16 mouse cellular contexts compared by ENCODE assay signal in the genomic region with DNA sequence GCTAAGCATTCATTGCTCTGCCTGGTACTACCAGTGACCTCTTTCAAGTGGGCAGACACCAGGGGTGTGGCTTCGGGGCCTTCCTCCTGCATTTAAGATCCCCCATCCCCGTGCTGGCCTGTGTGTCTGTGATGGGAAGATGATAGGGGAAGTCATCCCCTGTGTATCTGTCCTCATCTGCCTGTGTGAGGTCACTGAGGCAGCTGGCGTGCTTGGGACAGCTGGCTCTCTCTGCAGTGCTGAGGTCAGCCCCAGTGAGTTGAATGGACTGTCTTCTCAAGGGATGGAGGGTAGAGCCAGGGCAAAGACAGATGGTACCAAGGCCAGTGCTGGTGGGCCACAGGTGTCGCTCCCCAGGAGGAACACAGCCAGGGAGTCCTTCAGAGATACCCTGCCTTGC.
DNase-seq lines count a peak whose midpoint lies in the region; ATAC-seq lines count a peak whose summit lies in the region.
"Had no signal": no experiment of that assay in that cellular context is flagged by ENCODE, and none has a peak within 500 bp of the region (broad histone marks: within the 10 kb centered on the region; RNA-seq: fewer than 3 reads in every experiment).

No protein-coding gene starts in this region.

- WGBS in hindbrain, embryonic 11.5 days = 36% methylated on average over 4 of the region's 4 CpGs
- 34% methylated on average over 4 of the region's 4 CpGs for WGBS in hindbrain, embryonic 14.5 days
- 43% methylated on average over 4 of the region's 4 CpGs for WGBS in neural tube, embryonic 13.5 days
- 49% methylated on average over 4 of the region's 4 CpGs for WGBS in neural tube, embryonic 15.5 days

- H3K36me3 ChIP-seq in hindbrain, embryonic 11.5 days (ENCODE audit: control insufficient read depth, insufficient read depth, low read length) = no peaks in the 10 kb centered on the region
- H3K36me3 ChIP-seq in hindbrain, embryonic 14.5 days (replicated peaks; ENCODE audit: control insufficient read depth, insufficient read depth) = no peaks in the 10 kb centered on the region
- no peaks in the 10 kb centered on the region for H3K36me3 ChIP-seq in neural tube, embryonic 13.5 days
- H3K36me3 ChIP-seq in neural tube, embryonic 15.5 days = no peaks in the 10 kb centered on the region
- H3K36me3 ChIP-seq: forebrain, embryonic 10.5 days; liver, embryonic 12.5 days had no signal

- peak; percentile 54 for DNase-seq in cerebellum, adult 9-11 months
- no peak for DNase-seq in cerebellum, adult 11-12 months
- DNase-seq in hindbrain, embryonic 11.5 days (ENCODE audit: low spot score) = no peak
- DNase-seq in hindbrain, embryonic 14.5 days (ENCODE audit: low spot score) = no peak
- DNase-seq in skeletal muscle tissue, adult 2 months (ENCODE audit: low read depth, low spot score) = peak; percentile 13
- no peak for DNase-seq in MN1 (ENCODE audit: low spot score)
- DNase-seq: adrenal gland, adult 2 months; kidney, adult 2 months; right cerebral cortex, postnatal 4 days; thymus, adult 2 months had no signal

- no peaks in the 10 kb centered on the region for H3K27me3 ChIP-seq in hindbrain, embryonic 11.5 days (ENCODE audit: control insufficient read depth, insufficient read depth, low read length)
- H3K27me3 ChIP-seq in hindbrain, embryonic 14.5 days (ENCODE audit: control insufficient read depth, insufficient read depth, low read length) = no peaks in the 10 kb centered on the region
- H3K27me3 ChIP-seq in neural tube, embryonic 13.5 days = no peaks in the 10 kb centered on the region
- H3K27me3 ChIP-seq in neural tube, embryonic 15.5 days (replicated peaks) = no peaks in the 10 kb centered on the region

- no peak overlapping the region for H3K9ac ChIP-seq in hindbrain, embryonic 11.5 days (ENCODE audit: low read depth, low read length)
- H3K9ac ChIP-seq in hindbrain, embryonic 14.5 days = no peak overlapping the region
- no peak overlapping the region; the same call in 1 of the 2 replicates for H3K9ac ChIP-seq in neural tube, embryonic 13.5 days
- H3K9ac ChIP-seq in neural tube, embryonic 15.5 days (replicated peaks) = no peak overlapping the region
- H3K9ac ChIP-seq: liver, embryonic 12.5 days had no signal

- peak; percentile 70 for ATAC-seq in hindbrain, embryonic 11.5 days (ENCODE audit: low FRiP score)
- ATAC-seq in hindbrain, embryonic 14.5 days (ENCODE audit: low FRiP score) = no peak
- no peak for ATAC-seq in neural tube, embryonic 13.5 days (ENCODE audit: low read depth)
- ATAC-seq in neural tube, embryonic 15.5 days (ENCODE audit: low FRiP score) = no peak
- ATAC-seq: liver, embryonic 12.5 days; lung, postnatal 0 days had no signal

- no peak overlapping the region for H3K4me2 ChIP-seq in hindbrain, embryonic 11.5 days (replicated peaks; ENCODE audit: low read depth, low read length)
- no peak overlapping the region for H3K4me2 ChIP-seq in hindbrain, embryonic 14.5 days (replicated peaks)
- no peak overlapping the region for H3K4me2 ChIP-seq in neural tube, embryonic 13.5 days
- H3K4me2 ChIP-seq in neural tube, embryonic 15.5 days = no peak overlapping the region
- H3K4me2 ChIP-seq: heart, embryonic 11.5 days; liver, embryonic 12.5 days had no signal

- H3K9me3 ChIP-seq in hindbrain, embryonic 11.5 days (ENCODE audit: control insufficient read depth, low read length) = no peaks in the 10 kb centered on the region
- H3K9me3 ChIP-seq in hindbrain, embryonic 14.5 days (ENCODE audit: control insufficient read depth, low read length) = no peaks in the 10 kb centered on the region
- no peaks in the 10 kb centered on the region for H3K9me3 ChIP-seq in neural tube, embryonic 13.5 days
- no peaks in the 10 kb centered on the region for H3K9me3 ChIP-seq in neural tube, embryonic 15.5 days (replicated peaks)
- H3K9me3 ChIP-seq: forebrain, embryonic 10.5 days; liver, embryonic 12.5 days had no signal

- peaks cover under 1% of the 10 kb centered on the region for H3K4me1 ChIP-seq in hindbrain, embryonic 11.5 days (replicated peaks; ENCODE audit: control insufficient read depth, insufficient read depth, low read length)
- H3K4me1 ChIP-seq in hindbrain, embryonic 14.5 days (replicated peaks; ENCODE audit: control insufficient read depth, insufficient read depth, low read length) = peaks cover 24% of the 10 kb centered on the region
- H3K4me1 ChIP-seq in neural tube, embryonic 13.5 days (replicated peaks) = peaks cover 31% of the 10 kb centered on the region
- H3K4me1 ChIP-seq in neural tube, embryonic 15.5 days = peaks cover 23% of the 10 kb centered on the region
- H3K4me1 ChIP-seq: liver, embryonic 12.5 days had no signal

- no peak overlapping the region for H3K4me3 ChIP-seq in hindbrain, embryonic 11.5 days (ENCODE audit: low read depth, low read length)
- no peak overlapping the region for H3K4me3 ChIP-seq in hindbrain, embryonic 14.5 days (replicated peaks; ENCODE audit: low read length)
- H3K4me3 ChIP-seq in neural tube, embryonic 13.5 days = no peak overlapping the region
- H3K4me3 ChIP-seq in neural tube, embryonic 15.5 days (replicated peaks) = no peak overlapping the region
- H3K4me3 ChIP-seq: forebrain, embryonic 10.5 days; liver, embryonic 12.5 days had no signal

- H3K27ac ChIP-seq in hindbrain, embryonic 11.5 days (ENCODE audit: low read depth, low read length) = no peak overlapping the region
- H3K27ac ChIP-seq in hindbrain, embryonic 14.5 days = no peak overlapping the region
- H3K27ac ChIP-seq in neural tube, embryonic 13.5 days (replicated peaks) = 0 out of 2 replicates have a peak overlapping the region, but pooled peaks have one; percentile 18
- H3K27ac ChIP-seq in neural tube, embryonic 15.5 days (replicated peaks) = no peak overlapping the region
- H3K27ac ChIP-seq: forebrain, embryonic 10.5 days; liver, embryonic 12.5 days had no signal

Comparison
In these comparisons a context has a peak if more than half of its experiments do, and no peak if none do; other contexts are left out.
1. DNase-seq: peak in cerebellum, adult 9-11 months (single experiment) and skeletal muscle tissue, adult 2 months (single experiment); none in cerebellum, adult 11-12 months (single experiment), hindbrain, embryonic 11.5 days (single experiment), hindbrain, embryonic 14.5 days (single experiment) and MN1 (single experiment).